Mouse (Mus musculus): ENCODE results near the gene Itfg2.

Itfg2 gene

DNA sequence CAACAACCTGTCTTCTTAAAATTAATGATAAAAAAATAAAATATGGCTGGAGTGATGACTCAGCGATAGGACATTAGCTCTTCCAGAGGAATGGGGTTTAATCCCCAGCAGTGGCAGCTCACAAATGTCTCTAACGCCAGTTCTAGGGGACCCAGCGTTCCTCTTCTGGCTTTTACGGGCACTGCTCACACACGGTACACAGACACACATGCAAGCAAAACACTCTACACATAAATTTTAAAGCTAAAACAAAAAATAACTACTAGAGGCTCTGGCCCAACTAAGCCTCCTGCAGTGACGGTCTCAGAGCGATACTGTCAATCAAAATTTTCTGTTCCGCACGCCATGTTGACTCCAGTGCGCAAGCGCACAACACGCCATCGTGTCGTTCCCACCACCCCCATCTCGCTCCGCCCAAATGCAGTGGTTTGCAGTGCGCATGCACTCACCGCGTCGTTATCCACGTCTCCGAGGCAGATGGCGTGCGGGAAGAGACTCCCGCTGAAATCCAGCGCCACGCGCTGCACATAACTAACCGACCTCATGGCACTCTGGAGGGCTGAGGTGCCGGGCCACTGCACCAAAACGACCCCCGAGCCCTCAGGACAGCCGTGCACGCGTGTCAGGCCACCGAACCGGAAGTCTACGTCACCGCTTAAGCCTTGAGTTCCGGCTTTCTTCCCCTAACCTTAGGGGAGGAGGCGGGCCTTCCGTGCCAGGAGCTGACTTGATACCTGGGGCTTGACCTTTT lies at the start of gene Itfg2:
TSS of gene Itfg2 (minus strand) at position 663 of the 751 bp plus-strand sequence.
- ChIA-PET CTCF (interaction anchor here in 3 of 4 experiments (0.6 to 5.6 kb wide), 12 partner anchors 9 to 245 kb away, joined by 3 to 31 read pairs (median 4); no protein-coding TSS in a partner anchor), POLR2A (interaction anchor here (0.5 to 7.9 kb wide), 59 partner anchors 8 to 389 kb away, joined by 3 to 103 read pairs (median 5); partner anchors contain the start of genes Fkbp4 (in 1 of the 4) and Tulp3 (in 1 of the 4))

DNA sequence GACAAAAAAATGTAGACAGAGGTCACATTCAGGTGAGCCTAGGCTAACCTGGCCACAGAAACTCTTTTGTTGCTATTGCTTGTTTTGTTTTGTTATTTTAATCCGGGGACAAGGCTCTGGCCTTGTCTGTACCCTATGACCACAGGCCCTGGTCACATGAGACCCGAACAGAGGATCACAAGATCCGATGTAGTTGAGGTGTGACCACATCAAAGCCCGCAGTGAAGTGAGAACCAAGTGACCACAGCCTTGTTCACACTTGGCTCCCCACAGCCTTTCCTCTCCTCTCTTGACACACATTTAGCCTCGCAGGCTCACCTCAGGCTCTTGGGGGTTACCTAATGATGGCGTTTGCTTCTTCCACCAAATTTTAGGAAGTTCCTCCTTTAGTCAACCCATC lies 49.4 kb upstream of the Itfg2 start:
- ChIA-PET CTCF (no interaction called here), POLR2A (interaction anchor here in 3 of 4 experiments (0.6 to 18.6 kb wide), 6 partner anchors 7 to 28 kb away, joined by 3 to 233 read pairs (median 16); no protein-coding TSS in a partner anchor)

DNA sequence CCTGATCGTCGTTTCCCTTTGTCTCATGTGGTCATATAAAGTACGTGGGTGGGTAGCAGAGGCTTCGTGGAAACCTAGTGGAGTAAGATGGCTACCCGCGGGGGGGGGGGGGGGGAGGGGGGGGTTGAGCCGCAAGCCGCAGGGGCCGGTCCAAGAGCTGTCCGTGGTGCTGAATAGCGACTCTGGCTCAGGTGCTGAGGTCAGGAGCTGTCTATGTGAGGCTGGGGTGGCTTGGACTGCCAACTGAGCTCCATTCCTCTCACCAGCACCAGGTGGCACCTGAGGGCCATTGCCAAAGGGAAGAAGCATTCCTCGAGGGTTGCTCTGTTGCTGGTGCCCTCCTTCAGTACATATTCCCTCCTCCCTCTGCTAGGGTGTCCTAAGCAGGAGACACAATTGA lies 44.7 kb upstream of the Itfg2 start:
- ChIA-PET CTCF (interaction anchor here (0.5 to 5.4 kb wide), 22 partner anchors 8 to 440 kb away, joined by 3 to 39 read pairs (median 4); no protein-coding TSS in a partner anchor), POLR2A (interaction anchor here (0.5 to 18.6 kb wide), 23 partner anchors 8 to 380 kb away, joined by 3 to 233 read pairs (median 4); partner anchors contain the start of gene Itfg2 (in 2 of the 4))

DNA sequence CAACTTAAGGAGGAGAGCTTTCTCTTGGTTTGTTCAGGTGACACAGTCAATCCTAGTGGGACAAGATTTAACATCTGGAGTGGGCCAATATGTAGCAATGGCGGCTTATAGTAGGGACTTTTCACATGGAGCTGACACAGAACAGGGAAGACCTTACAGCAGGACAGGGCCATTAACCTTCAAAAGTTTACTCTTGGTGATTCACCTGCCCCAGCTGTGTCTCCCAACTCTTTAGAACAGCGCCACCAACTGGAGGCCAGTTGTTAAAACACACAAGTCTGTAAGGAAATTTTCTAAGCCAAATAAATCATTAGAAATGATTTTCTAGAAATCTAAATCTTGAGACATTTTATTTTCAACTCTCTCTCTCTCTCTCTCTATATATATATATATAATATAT lies 42.6 kb upstream of the Itfg2 start:
- ChIA-PET POLR2A (interaction anchor here (0.6 to 18.6 kb wide), 33 partner anchors 8 to 324 kb away, joined by 3 to 233 read pairs (median 10); partner anchors contain the start of genes Itfg2 (in 2 of the 4) and Tspan9 (in 1 of the 4)), CTCF (interaction anchor here (0.6 to 5.4 kb wide), 37 partner anchors 8 to 401 kb away, joined by 3 to 43 read pairs (median 4); partner anchors contain the start of genes Itfg2 (in 2 of the 4) and Nrip2 (in 1 of the 4))

GRCm38 (mm10) chr6:128466563-128466962 lies 41.8 kb upstream of the Itfg2 start:
- ChIA-PET CTCF (interaction anchor here (0.5 to 5.4 kb wide), 34 partner anchors 9 to 1018 kb away, joined by 3 to 43 read pairs (median 4); partner anchors contain the start of genes Itfg2 (in 2 of the 4) and Nrip2 (in 1 of the 4)), POLR2A (interaction anchor here (0.7 to 18.6 kb wide), 56 partner anchors 8 to 365 kb away, joined by 3 to 233 read pairs (median 5); partner anchors contain the start of genes Itfg2 (in 3 of the 4) and Tspan9 (in 1 of the 4))

- ChIA-PET POLR2A (interaction anchor here (0.6 to 18.6 kb wide), 65 partner anchors 7 to 851 kb away, joined by 3 to 233 read pairs (median 5); partner anchors contain the start of gene Itfg2 (in 3 of the 4)), CTCF (interaction anchor here (0.5 to 5.4 kb wide), 25 partner anchors 9 to 1017 kb away, joined by 3 to 43 read pairs (median 5); partner anchors contain the start of gene Itfg2 (in 1 of the 4))
These were observed 41.3 kb upstream of the Itfg2 start for GRCm38 (mm10) chr6:128466043-128466442.

DNA sequence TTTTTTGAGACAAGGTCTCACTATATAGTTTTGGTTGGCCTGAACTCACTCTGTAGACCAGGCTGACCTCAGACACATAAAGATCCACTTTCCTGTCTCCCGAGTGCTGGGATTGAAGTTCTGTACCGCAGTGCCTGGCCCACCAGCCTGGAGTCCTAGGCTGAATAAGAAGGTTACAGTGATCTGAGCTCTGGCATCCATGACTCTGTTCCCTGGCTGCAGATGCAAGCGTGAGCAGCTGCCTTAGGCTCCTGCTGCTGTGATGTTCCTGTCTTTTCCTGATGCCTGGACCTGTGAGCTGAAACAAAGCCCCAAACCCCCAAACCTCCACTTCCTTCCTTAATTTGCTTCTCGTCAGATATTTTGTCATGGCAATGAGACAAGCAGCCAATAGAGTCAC lies 40.3 kb upstream of the Itfg2 start:
- ChIA-PET CTCF (interaction anchor here in 3 of 4 experiments (1.0 to 5.4 kb wide), 9 partner anchors 12 to 264 kb away, joined by 3 to 43 read pairs (median 15); no protein-coding TSS in a partner anchor), POLR2A (interaction anchor here (0.7 to 18.6 kb wide), 29 partner anchors 6 to 264 kb away, joined by 3 to 233 read pairs (median 7); partner anchors contain the start of gene Itfg2 (in 1 of the 4))

- ChIA-PET CTCF (interaction anchor here in 3 of 4 experiments (0.5 to 2.5 kb wide), 4 partner anchors 18 to 295 kb away, joined by 5 to 8 read pairs (median 6); no protein-coding TSS in a partner anchor), POLR2A (interaction anchor here in 3 of 4 experiments (0.5 to 10.2 kb wide), 12 partner anchors 10 to 726 kb away, joined by 3 to 233 read pairs (median 4); partner anchors contain the start of gene Itfg2 (in 1 of the 3))
These were observed 36.9 kb upstream of the Itfg2 start for GRCm38 (mm10) chr6:128461606-128462005.

- CTCF ChIA-PET, result interaction anchor here in 3 of 4 experiments (1.2 to 2.5 kb wide), 7 partner anchors 15 to 50 kb away, joined by 4 to 9 read pairs (median 5); no protein-coding TSS in a partner anchor
- POLR2A ChIA-PET, result interaction anchor here (0.5 to 10.2 kb wide), 41 partner anchors 8 to 682 kb away, joined by 3 to 233 read pairs (median 4); partner anchors contain the start of gene Itfg2 (in 3 of the 4)
These were observed 36.2 kb upstream of the Itfg2 start for GRCm38 (mm10) chr6:128460729-128461503.

DNA sequence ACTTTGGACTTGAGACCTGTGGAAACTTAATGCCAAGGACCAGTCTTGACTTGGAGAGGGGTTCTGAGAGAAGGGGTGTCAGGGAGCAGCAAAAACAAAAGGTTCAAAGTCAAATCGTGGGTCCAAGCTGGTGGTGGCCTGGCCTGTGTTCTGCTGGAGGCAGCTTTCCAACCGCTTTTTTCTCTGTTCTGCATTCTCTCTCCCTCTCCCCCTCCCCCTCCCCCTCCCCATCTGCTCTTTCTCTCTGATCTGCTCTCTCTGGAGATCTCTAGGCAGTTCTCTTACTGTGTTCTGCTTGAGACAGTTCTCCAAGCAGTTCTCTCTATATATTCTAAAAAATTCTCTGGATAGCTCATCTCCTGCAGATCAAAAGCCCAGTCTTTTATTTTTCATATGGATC lies 35.6 kb upstream of the Itfg2 start:
- ChIA-PET POLR2A (interaction anchor here (0.6 to 10.2 kb wide), 38 partner anchors 8 to 259 kb away, joined by 3 to 233 read pairs (median 5); partner anchors contain the start of gene Itfg2 (in 3 of the 4)), CTCF (interaction anchor here in 3 of 4 experiments (1.2 to 2.5 kb wide), 6 partner anchors 14 to 49 kb away, joined by 4 to 9 read pairs (median 6); no protein-coding TSS in a partner anchor)

DNA sequence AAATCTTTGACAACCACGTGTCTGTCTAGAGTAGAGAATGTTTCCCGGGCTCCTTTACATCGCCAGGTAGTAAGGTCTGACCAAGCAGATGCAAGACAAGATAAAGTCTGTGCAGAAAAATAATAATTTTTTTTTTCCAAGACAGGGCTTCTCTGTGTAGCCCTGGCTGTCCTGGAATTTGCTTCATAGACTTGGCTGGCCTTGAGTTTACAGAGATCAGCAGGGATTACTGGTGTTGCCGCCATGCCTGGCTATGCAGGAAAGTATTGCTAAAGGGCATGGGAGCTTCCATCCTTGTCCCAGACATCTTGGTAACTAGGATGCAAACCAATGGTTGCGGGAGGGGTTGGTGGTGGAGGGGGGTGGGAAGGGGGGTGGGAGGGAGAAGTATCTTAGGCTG lies 32.5 kb upstream of the Itfg2 start:
- POLR2A ChIA-PET, result interaction anchor here in 3 of 4 experiments (1.0 to 10.2 kb wide), 13 partner anchors 9 to 257 kb away, joined by 3 to 233 read pairs (median 10); partner anchors contain the start of gene Itfg2 (in 2 of the 3)
- CTCF ChIA-PET, result interaction anchor here in 3 of 4 experiments (0.6 to 1.8 kb wide), 4 partner anchors 10 to 171 kb away, joined by 3 to 5 read pairs (median 4); no protein-coding TSS in a partner anchor

GRCm38 (mm10) chr6:128455835-128456605 lies 31.3 kb upstream of the Itfg2 start:
- CTCF ChIA-PET, result interaction anchor here (0.7 to 1.9 kb wide), 7 partner anchors 10 to 23 kb away, joined by 3 to 12 read pairs (median 5); no protein-coding TSS in a partner anchor
- POLR2A ChIA-PET, result interaction anchor here (0.9 to 10.2 kb wide), 16 partner anchors 10 to 256 kb away, joined by 3 to 233 read pairs (median 6); partner anchors contain the start of gene Itfg2 (in 2 of the 4)

- ChIA-PET POLR2A (interaction anchor here (0.8 to 5.9 kb wide), 23 partner anchors 11 to 165 kb away, joined by 3 to 126 read pairs (median 15); partner anchors contain the start of genes Itfg2 (in 3 of the 4) and Tulp3 (in 1 of the 4)), CTCF (interaction anchor here in 3 of 4 experiments (1.1 to 2.8 kb wide), 5 partner anchors 15 to 22 kb away, joined by 3 to 41 read pairs (median 7); no protein-coding TSS in a partner anchor)
These were observed 22.3 kb upstream of the Itfg2 start for GRCm38 (mm10) chr6:128447063-128447462.

DNA sequence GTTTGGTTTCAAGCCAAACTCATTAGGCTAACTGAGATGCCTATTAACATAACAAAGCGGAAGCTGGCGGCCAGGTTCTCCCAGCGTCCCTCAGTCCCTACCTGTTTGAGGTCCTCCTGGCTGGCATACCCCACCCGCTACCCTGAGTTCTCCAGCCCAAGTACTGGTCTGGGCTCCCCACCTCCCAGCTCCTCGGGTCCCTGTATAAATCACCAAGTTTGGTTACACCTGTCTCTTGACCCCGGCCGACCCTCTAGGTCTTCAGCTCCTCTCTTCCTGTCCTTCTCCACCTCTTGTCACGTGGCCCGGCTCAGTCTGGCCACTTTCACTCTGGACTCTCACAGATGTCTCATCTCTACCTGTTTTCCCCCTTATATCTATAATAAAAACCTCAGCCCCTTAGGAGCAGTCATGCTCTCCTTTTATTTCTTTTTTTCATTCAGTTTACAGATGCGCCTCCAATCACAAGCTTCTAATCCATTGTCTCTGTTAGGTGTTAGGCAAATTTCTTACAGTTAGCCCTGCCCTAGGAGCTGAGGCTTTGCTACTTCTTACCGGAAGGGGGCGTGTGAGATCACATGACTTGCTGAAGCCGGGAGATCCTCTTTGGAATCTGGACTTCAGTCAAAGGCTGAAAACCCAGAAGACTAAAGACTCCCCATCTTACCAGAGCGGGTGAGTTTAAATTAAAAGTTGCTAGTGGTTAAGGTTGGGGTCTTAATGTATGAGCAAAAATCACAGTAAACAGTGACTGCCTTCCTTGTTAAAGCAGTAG lies 21.2 kb upstream of the Itfg2 start:
- POLR2A ChIA-PET, result interaction anchor here (0.5 to 5.9 kb wide), 64 partner anchors 9 to 340 kb away, joined by 3 to 126 read pairs (median 6); partner anchors contain the start of genes Itfg2 (in 3 of the 4) and Tulp3 (in 2 of the 4)
- CTCF ChIA-PET, result interaction anchor here (0.6 to 2.8 kb wide), 31 partner anchors 9 to 308 kb away, joined by 3 to 41 read pairs (median 5); partner anchors contain the start of gene Itfg2 (in 1 of the 4)

- CTCF ChIA-PET, result interaction anchor here in 1 of 4 experiments (0.7 kb wide), 1 partner anchor 26 kb away, joined by 3 read pairs; no protein-coding TSS in a partner anchor
- POLR2A ChIA-PET, result interaction anchor here in 3 of 4 experiments (0.6 to 2.0 kb wide), 13 partner anchors 11 to 1663 kb away, joined by 3 to 14 read pairs (median 3); partner anchors contain the start of gene Itfg2 (in 2 of the 3)
These were observed 15.5 kb upstream of the Itfg2 start for GRCm38 (mm10) chr6:128440238-128440637.
